In the genomic region with DNA sequence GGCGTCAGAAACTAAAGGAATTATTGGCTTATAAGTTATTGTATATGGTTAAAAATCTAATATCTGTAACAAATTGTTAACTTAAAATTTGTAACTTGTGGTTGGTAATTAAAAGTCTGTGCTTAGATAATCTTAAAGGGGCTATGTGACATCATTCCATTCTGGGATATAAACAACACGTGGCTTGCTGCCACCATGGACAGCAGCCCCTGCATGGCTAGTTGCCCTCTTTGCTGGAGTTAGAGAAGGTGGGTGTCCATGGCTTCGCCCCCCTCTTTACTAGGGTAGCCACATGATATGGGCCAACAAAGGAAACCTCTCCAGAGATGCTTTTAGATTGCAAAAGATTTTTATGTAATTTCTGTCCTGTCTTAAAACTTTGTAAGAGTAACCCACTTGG, we compare ENCODE assay signal across 16 mouse cellular contexts.
"Had no signal": no experiment of that assay in that cellular context is flagged by ENCODE, and none has a peak within 500 bp of the region (broad histone marks: within the 10 kb centered on the region; RNA-seq: fewer than 3 reads in every experiment).

No protein-coding gene starts in this region.

- DNase-seq: kidney, adult 11 months; kidney, postnatal 10 days; liver; liver, embryonic 13.5 days; liver, postnatal 0 days; retina, postnatal 1 day; right cerebral cortex, postnatal 4 days; spleen, adult 18-20 months; thymus, adult 18-20 months; thymus, postnatal 25 days had no signal

- H3K4me2 ChIP-seq: limb, embryonic 12.5 days; liver, embryonic 13.5 days; midbrain, embryonic 11.5 days; midbrain, embryonic 15.5 days; neural tube, embryonic 13.5 days had no signal

- H3K36me3 ChIP-seq: limb, embryonic 12.5 days; liver, embryonic 13.5 days; midbrain, embryonic 15.5 days; neural tube, embryonic 13.5 days had no signal

- H3K4me3 ChIP-seq: limb, embryonic 12.5 days; liver, embryonic 13.5 days; megakaryocyte, embryonic 14.5 days; midbrain, embryonic 15.5 days; neural tube, embryonic 13.5 days had no signal

- H3K9ac ChIP-seq: limb, embryonic 12.5 days; liver, embryonic 13.5 days; liver, postnatal 0 days; midbrain, embryonic 15.5 days; neural tube, embryonic 13.5 days had no signal

- ATAC-seq: liver, postnatal 0 days; midbrain, embryonic 15.5 days had no signal

- H3K27me3 ChIP-seq: limb, embryonic 12.5 days; liver, embryonic 13.5 days; megakaryocyte, embryonic 14.5 days; midbrain, embryonic 15.5 days; neural tube, embryonic 13.5 days had no signal

- H3K9me3 ChIP-seq: limb, embryonic 12.5 days; liver, embryonic 13.5 days; megakaryocyte, embryonic 14.5 days; midbrain, embryonic 15.5 days; neural tube, embryonic 13.5 days had no signal

- H3K27ac ChIP-seq: limb, embryonic 12.5 days; liver, embryonic 13.5 days; macrophage; midbrain, embryonic 15.5 days; neural tube, embryonic 13.5 days had no signal
